Mouse (Mus musculus): ENCODE measurements at regions not wholly inside any gene's neighbourhood (a gene's known extent, or its start where the extent isn't known, plus 50 kb on each side); places are given as distances from the start of the nearest gene placed in this dataset.

GRCm38 (mm10) chr9:48106441-48107167 lies 55.2 kb upstream of the Nxpe4 start:
- Histone ChIP-seq H3K9me3 (ENCODE audit: control insufficient read depth, low read length) (no peaks in the 10 kb centered on the region), H3K9ac (no peak overlapping the region), H3K4me3 (replicated peaks; ENCODE audit: low read length) (no peak overlapping the region), H3K27me3 (ENCODE audit: control insufficient read depth, insufficient read depth, low read length) (no peaks in the 10 kb centered on the region), H3K4me2 (replicated peaks) (no peak overlapping the region), H3K36me3 (replicated peaks; ENCODE audit: control insufficient read depth, insufficient read depth) (no peaks in the 10 kb centered on the region), H3K4me1 (replicated peaks; ENCODE audit: control insufficient read depth, insufficient read depth, low read length) (peaks cover 8% of the 10 kb centered on the region), H3K27ac (no peak overlapping the region)
- no peak for DNase-seq (ENCODE audit: low spot score)
- 73% methylated on average over 2 of the region's 2 CpGs for WGBS
- no peak for ATAC-seq (ENCODE audit: low FRiP score)

- Histone ChIP-seq H3K27me3 (ENCODE audit: control insufficient read depth, insufficient read depth, low read length) (0 out of 2 replicates have a peak, but pooled peaks cover 4% of the 10 kb centered on the region), H3K9ac (no peak overlapping the region), H3K4me1 (replicated peaks; ENCODE audit: control insufficient read depth, insufficient read depth, low read length) (peaks cover 8% of the 10 kb centered on the region), H3K36me3 (replicated peaks; ENCODE audit: control insufficient read depth, insufficient read depth) (no peaks in the 10 kb centered on the region), H3K4me3 (replicated peaks; ENCODE audit: low read length) (no peak overlapping the region), H3K4me2 (replicated peaks) (no peak overlapping the region), H3K9me3 (ENCODE audit: control insufficient read depth, low read length) (no peaks in the 10 kb centered on the region), H3K27ac (no peak overlapping the region)
- DNase-seq (ENCODE audit: low spot score) (no peak), ATAC-seq (ENCODE audit: low FRiP score) (0 out of 2 replicates have a peak, but pooled peaks have one; percentile 24)
- WGBS, result 49% methylated on average over 7 of the region's 7 CpGs
Observed at GRCm38 (mm10) chr9:48108994-48109619, 52.7 kb upstream of the Nxpe4 start.

GRCm38 (mm10) chr9:48111316-48111890 lies 50.4 kb upstream of the Nxpe4 start:
- whole genome bisulfite sequencing, result 58% methylated on average over 8 of the region's 8 CpGs
- H3K27me3 ChIP-seq (ENCODE audit: control insufficient read depth, insufficient read depth, low read length), result 0 out of 2 replicates have a peak, but pooled peaks cover 4% of the 10 kb centered on the region
- H3K4me3 ChIP-seq (replicated peaks; ENCODE audit: low read length), result no peak overlapping the region
- no peak overlapping the region for H3K9ac ChIP-seq
- H3K27ac ChIP-seq, result no peak overlapping the region
- no peaks in the 10 kb centered on the region for H3K36me3 ChIP-seq (replicated peaks; ENCODE audit: control insufficient read depth, insufficient read depth)
- peaks cover 8% of the 10 kb centered on the region for H3K4me1 ChIP-seq (replicated peaks; ENCODE audit: control insufficient read depth, insufficient read depth, low read length)
- ATAC-seq (ENCODE audit: low FRiP score), result no peak
- DNase-seq (ENCODE audit: low spot score), result no peak
- no peak overlapping the region for H3K4me2 ChIP-seq (replicated peaks)
- H3K9me3 ChIP-seq (ENCODE audit: control insufficient read depth, low read length), result no peaks in the 10 kb centered on the region

All from hindbrain, embryonic 14.5 days (tissue).